Mouse (Mus musculus) right cerebral cortex, postnatal 14 days (tissue): ENCODE data around the gene Olfr199.
"Not testable (repeated sequence)": the region's sequence is repeated elsewhere in the genome, so short reads cannot be mapped to it uniquely, and the experiment has no call there.

Experiments used
- DNase-seq: peaks from one replicate; pipeline ENCODE4 v3.0.0; 2022

Olfr199 gene

DNA sequence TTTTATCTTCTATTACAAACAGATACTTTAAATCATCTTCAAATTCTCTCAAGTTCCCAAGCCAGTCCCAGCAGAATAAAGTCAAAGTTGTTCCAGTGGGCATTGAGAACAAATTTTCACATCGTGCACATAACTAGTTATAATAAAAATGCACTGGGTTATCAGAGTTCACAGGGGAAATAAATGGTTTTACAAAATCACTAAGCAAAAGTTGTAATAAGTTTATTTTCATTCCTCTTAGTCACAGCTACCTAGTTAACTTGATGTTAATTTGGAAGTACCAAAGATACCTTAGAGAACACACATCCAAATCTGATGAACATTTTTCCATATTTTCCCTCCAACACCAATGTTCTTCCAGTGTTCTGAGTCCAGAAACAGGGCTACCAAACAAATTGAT lies at the start of gene Olfr199:
TSS of gene Olfr199 (minus strand) at position 101 of the 400 bp plus-strand sequence.
- not testable (repeated sequence) for DNase-seq

DNA sequence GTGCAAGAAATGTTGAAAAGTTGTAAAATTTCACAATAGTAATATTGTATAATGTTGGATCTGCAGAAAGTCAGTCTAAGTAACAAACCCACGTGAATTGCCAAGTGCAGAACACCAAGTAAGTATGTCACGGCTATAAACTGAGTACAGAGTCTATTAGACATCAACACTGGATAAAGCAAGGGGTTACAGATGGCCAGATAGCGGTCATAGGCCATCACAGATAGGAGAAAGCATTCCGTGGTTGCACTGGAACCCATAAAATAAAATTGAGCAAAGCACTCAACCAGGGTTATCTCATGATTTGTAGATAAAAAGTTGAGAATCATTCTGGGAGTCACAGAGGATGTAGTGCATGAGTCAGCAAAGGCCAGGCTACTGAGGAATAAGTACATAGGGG lies 49.5 kb upstream of the Olfr199 start:
- DNase-seq: not testable (repeated sequence)

DNA sequence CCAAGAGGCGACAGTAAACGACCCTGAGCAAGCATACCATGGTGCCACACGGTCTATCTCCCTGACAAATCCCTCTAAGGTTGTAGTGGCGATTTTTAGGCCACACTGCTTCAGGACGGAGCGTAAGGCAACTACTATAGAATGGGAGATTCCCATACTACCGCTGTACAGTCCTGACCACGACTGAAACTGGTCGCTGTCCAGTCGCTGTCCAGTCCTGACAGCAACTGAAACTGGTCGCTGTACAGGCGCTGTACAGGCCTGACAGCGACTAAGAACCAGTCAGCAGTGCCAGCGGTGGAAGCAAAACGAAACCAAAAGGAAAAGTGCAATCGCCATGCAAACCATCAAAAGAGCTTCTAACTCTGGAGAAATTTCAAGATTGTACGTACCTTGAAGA lies 30.1 kb upstream of the Olfr199 start:
- DNase-seq: no peak

- DNase-seq: not testable (repeated sequence)
These were observed 1.7 kb downstream of the Olfr199 start for GRCm38 (mm10) chr16:59217861-59218260.

- not testable (repeated sequence) for DNase-seq
These were observed 16.1 kb downstream of the Olfr199 start, which contains the start of gene Olfr198 for GRCm38 (mm10) chr16:59203433-59203832. TSS of gene Olfr198 (minus strand) at chr16:59203533.

- no peak for DNase-seq
These were observed 49.2 kb downstream of the Olfr199 start, which contains the start of gene Olfr196 for GRCm38 (mm10) chr16:59170354-59170753. TSS of gene Olfr196 (minus strand) at chr16:59170454.
